Mouse (Mus musculus): ENCODE measurements around the gene Gps1.

GRCm38 (mm10) chr11:120805375-120806298, 21.6 kb downstream of the Gps1 start:
- TF ChIP-seq CTCF (IDR thresholded peaks at IDR 0.05; ENCODE audit: insufficient read depth, low read depth, low read length) (no peak), POLR2A (IDR thresholded peaks at IDR 0.05; ENCODE audit: insufficient read depth, low read depth, low read length) (no peak)
